Mouse (Mus musculus): ENCODE data around the gene Cks1b.

Gene Cks1b

GRCm38 (mm10) chr3:89394894-89395256 lies 23.3 kb downstream of the Cks1b start:
- DNase-seq, result peak; percentile 86

- peak; percentile 86 for DNase-seq
These were observed 23.9 kb downstream of the Cks1b start, which contains the start of gene Zbtb7b for GRCm38 (mm10) chr3:89394006-89394893. TSS of gene Zbtb7b (minus strand) at chr3:89394776.

GRCm38 (mm10) chr3:89393605-89394004 lies 24.6 kb downstream of the Cks1b start:
- DNase-seq, result peak; percentile 99

GRCm38 (mm10) chr3:89392871-89393311 lies 25.3 kb downstream of the Cks1b start:
- DNase-seq, result peak; percentile 56

- peak; percentile 55 for DNase-seq
These were observed 26.3 kb downstream of the Cks1b start for GRCm38 (mm10) chr3:89391663-89392511.

- peak; percentile 53 for DNase-seq
These were observed 27.2 kb downstream of the Cks1b start for GRCm38 (mm10) chr3:89390699-89391662.

GRCm38 (mm10) chr3:89390111-89390515 lies 28.1 kb downstream of the Cks1b start:
- DNase-seq, result peak; percentile 45

GRCm38 (mm10) chr3:89388901-89389740 lies 29.1 kb downstream of the Cks1b start:
- no peak for DNase-seq

GRCm38 (mm10) chr3:89388134-89388881 lies 29.9 kb downstream of the Cks1b start:
- peak; percentile 56 for DNase-seq

GRCm38 (mm10) chr3:89387632-89388031 lies 30.6 kb downstream of the Cks1b start:
- no peak for DNase-seq

GRCm38 (mm10) chr3:89386438-89387420 lies 31.5 kb downstream of the Cks1b start:
- DNase-seq, result no peak

GRCm38 (mm10) chr3:89385451-89385850 lies 32.7 kb downstream of the Cks1b start:
- no peak for DNase-seq

GRCm38 (mm10) chr3:89384331-89385076 lies 33.7 kb downstream of the Cks1b start:
- DNase-seq, result no peak

- no peak for DNase-seq
These were observed 34.4 kb downstream of the Cks1b start for GRCm38 (mm10) chr3:89383651-89384255.

- DNase-seq, result no peak
These were observed 35.2 kb downstream of the Cks1b start for GRCm38 (mm10) chr3:89382950-89383349.

GRCm38 (mm10) chr3:89382033-89382882 lies 35.9 kb downstream of the Cks1b start:
- DNase-seq, result no peak

GRCm38 (mm10) chr3:89381233-89381632 lies 37.0 kb downstream of the Cks1b start:
- no peak for DNase-seq
